Mouse (Mus musculus) ES-E14 (cell line): ENCODE results near the gene Spata13.

ENCODE experiments used
- CHD2 ChIP-seq: IDR thresholded peaks from 2 replicates; pipeline ENCODE4 v1.6.1; 2014; ENCODE audit warnings: mild to moderate bottlenecking, low read depth, low read length, inconsistent platforms
- HCFC1 ChIP-seq: IDR thresholded peaks from 2 replicates; pipeline ENCODE4 v1.6.1; 2012; ENCODE audit warnings: low read length, inconsistent platforms, borderline replicate concordance; ENCODE audit not compliant: insufficient read depth
- MAFK ChIP-seq: IDR thresholded peaks from 2 replicates; pipeline ENCODE4 v1.6.1; 2014; ENCODE audit warnings: mild to moderate bottlenecking, low read depth, low read length, inconsistent platforms; ENCODE audit not compliant: insufficient read depth
- ZC3H11A ChIP-seq: IDR thresholded peaks from 2 replicates; pipeline ENCODE4 v1.6.1; 2012; ENCODE audit warnings: low read depth, mild to moderate bottlenecking, inconsistent platforms, low read length, borderline replicate concordance
- ZNF384 ChIP-seq: IDR thresholded peaks from 2 replicates; pipeline ENCODE4 v1.6.1; 2012; ENCODE audit warnings: low read depth, low read length, inconsistent platforms

GRCm38 (mm10) chr14:60782121-60782656, 148.4 kb downstream of the Spata13 start:
- TF ChIP-seq MAFK = no peak
- TF ChIP-seq ZC3H11A = no peak
- TF ChIP-seq HCFC1 = no peak
- TF ChIP-seq ZNF384 = no peak
- TF ChIP-seq CHD2 = no peak
